Mouse (Mus musculus): Measurements from ENCODE around the gene Syne2.

Gene Syne2

GRCm38 (mm10) chr12:75908466-75908865, 90.5 kb downstream of the Syne2 start:
- H3K9me3 ChIP-seq (ENCODE audit: low read length), result no peaks in the 10 kb centered on the region
- H3K27me3 ChIP-seq (ENCODE audit: insufficient read depth, low read length), result no peaks in the 10 kb centered on the region
- H3K36me3 ChIP-seq (ENCODE audit: insufficient read depth, low read length), result no peaks in the 10 kb centered on the region
- no peak overlapping the region for H3K4me3 ChIP-seq (replicated peaks; ENCODE audit: low read length)
- no peak for TF ChIP-seq NANOG (IDR thresholded peaks at IDR 0.05; ENCODE audit: borderline replicate concordance, low read length)
- TF ChIP-seq POU5F1 (IDR thresholded peaks at IDR 0.05; ENCODE audit: borderline replicate concordance, low read length), result no peak
- TF ChIP-seq CTCF (conservative IDR thresholded peaks at IDR 0.05; ENCODE audit: low read length), result no peak
- H3K4me1 ChIP-seq (replicated peaks; ENCODE audit: low read depth, low read length), result 0 out of 2 replicates have a peak, but pooled peaks cover 3% of the 10 kb centered on the region

GRCm38 (mm10) chr12:75915694-75916093, 97.8 kb downstream of the Syne2 start:
- TF ChIP-seq CTCF (conservative IDR thresholded peaks at IDR 0.05; ENCODE audit: low read length) (no peak), POU5F1 (IDR thresholded peaks at IDR 0.05; ENCODE audit: borderline replicate concordance, low read length) (no peak), NANOG (IDR thresholded peaks at IDR 0.05; ENCODE audit: borderline replicate concordance, low read length) (no peak)
- Histone ChIP-seq H3K27me3 (ENCODE audit: insufficient read depth, low read length) (no peaks in the 10 kb centered on the region), H3K36me3 (ENCODE audit: insufficient read depth, low read length) (no peaks in the 10 kb centered on the region), H3K4me3 (replicated peaks; ENCODE audit: low read length) (no peak overlapping the region), H3K9me3 (ENCODE audit: low read length) (no peaks in the 10 kb centered on the region), H3K4me1 (replicated peaks; ENCODE audit: low read depth, low read length) (no peaks in the 10 kb centered on the region)

GRCm38 (mm10) chr12:75918415-75918814, 100.5 kb downstream of the Syne2 start:
- Histone ChIP-seq H3K4me1 (replicated peaks; ENCODE audit: low read depth, low read length) (no peaks in the 10 kb centered on the region), H3K36me3 (ENCODE audit: insufficient read depth, low read length) (no peaks in the 10 kb centered on the region), H3K4me3 (replicated peaks; ENCODE audit: low read length) (no peak overlapping the region), H3K27me3 (ENCODE audit: insufficient read depth, low read length) (no peaks in the 10 kb centered on the region), H3K9me3 (ENCODE audit: low read length) (no peaks in the 10 kb centered on the region)
- no peak for TF ChIP-seq NANOG (IDR thresholded peaks at IDR 0.05; ENCODE audit: borderline replicate concordance, low read length)
- TF ChIP-seq POU5F1 (IDR thresholded peaks at IDR 0.05; ENCODE audit: borderline replicate concordance, low read length), result no peak
- TF ChIP-seq CTCF (conservative IDR thresholded peaks at IDR 0.05; ENCODE audit: low read length), result no peak

- no peaks in the 10 kb centered on the region for H3K4me1 ChIP-seq (replicated peaks; ENCODE audit: low read depth, low read length)
- no peak overlapping the region for H3K4me3 ChIP-seq (replicated peaks; ENCODE audit: low read length)
- no peaks in the 10 kb centered on the region for H3K36me3 ChIP-seq (ENCODE audit: insufficient read depth, low read length)
- no peaks in the 10 kb centered on the region for H3K27me3 ChIP-seq (ENCODE audit: insufficient read depth, low read length)
- TF ChIP-seq POU5F1 (IDR thresholded peaks at IDR 0.05; ENCODE audit: borderline replicate concordance, low read length) (no peak), NANOG (IDR thresholded peaks at IDR 0.05; ENCODE audit: borderline replicate concordance, low read length) (no peak), CTCF (conservative IDR thresholded peaks at IDR 0.05; ENCODE audit: low read length) (peak; percentile 38; the same call in 1 of the 2 replicates)
- no peaks in the 10 kb centered on the region for H3K9me3 ChIP-seq (ENCODE audit: low read length)
These were observed 101.0 kb downstream of the Syne2 start for GRCm38 (mm10) chr12:75918914-75919313.

GRCm38 (mm10) chr12:75922900-75923299, 105.0 kb downstream of the Syne2 start:
- H3K9me3 ChIP-seq (ENCODE audit: low read length), result no peaks in the 10 kb centered on the region
- no peaks in the 10 kb centered on the region for H3K36me3 ChIP-seq (ENCODE audit: insufficient read depth, low read length)
- TF ChIP-seq POU5F1 (IDR thresholded peaks at IDR 0.05; ENCODE audit: borderline replicate concordance, low read length) (no peak), CTCF (conservative IDR thresholded peaks at IDR 0.05; ENCODE audit: low read length) (no peak), NANOG (IDR thresholded peaks at IDR 0.05; ENCODE audit: borderline replicate concordance, low read length) (no peak)
- no peaks in the 10 kb centered on the region for H3K27me3 ChIP-seq (ENCODE audit: insufficient read depth, low read length)
- peaks cover 8% of the 10 kb centered on the region for H3K4me1 ChIP-seq (replicated peaks; ENCODE audit: low read depth, low read length)
- no peak overlapping the region for H3K4me3 ChIP-seq (replicated peaks; ENCODE audit: low read length)

- Histone ChIP-seq H3K27me3 (ENCODE audit: insufficient read depth, low read length) (no peaks in the 10 kb centered on the region), H3K9me3 (ENCODE audit: low read length) (no peaks in the 10 kb centered on the region), H3K4me1 (replicated peaks; ENCODE audit: low read depth, low read length) (peaks cover 11% of the 10 kb centered on the region), H3K4me3 (replicated peaks; ENCODE audit: low read length) (no peak overlapping the region), H3K36me3 (ENCODE audit: insufficient read depth, low read length) (no peaks in the 10 kb centered on the region)
- TF ChIP-seq NANOG (IDR thresholded peaks at IDR 0.05; ENCODE audit: borderline replicate concordance, low read length) (no peak), CTCF (conservative IDR thresholded peaks at IDR 0.05; ENCODE audit: low read length) (no peak), POU5F1 (IDR thresholded peaks at IDR 0.05; ENCODE audit: borderline replicate concordance, low read length) (no peak)
These were observed 106.9 kb downstream of the Syne2 start for GRCm38 (mm10) chr12:75924852-75925251.

GRCm38 (mm10) chr12:75927596-75927995, 109.7 kb downstream of the Syne2 start:
- H3K36me3 ChIP-seq (ENCODE audit: insufficient read depth, low read length), result 0 out of 2 replicates have a peak, but pooled peaks cover 4% of the 10 kb centered on the region
- 0 out of 2 replicates have a peak overlapping the region, but pooled peaks have one; percentile 13 for H3K4me3 ChIP-seq (replicated peaks; ENCODE audit: low read length)
- no peak for TF ChIP-seq POU5F1 (IDR thresholded peaks at IDR 0.05; ENCODE audit: borderline replicate concordance, low read length)
- no peak for TF ChIP-seq NANOG (IDR thresholded peaks at IDR 0.05; ENCODE audit: borderline replicate concordance, low read length)
- no peak for TF ChIP-seq CTCF (conservative IDR thresholded peaks at IDR 0.05; ENCODE audit: low read length)
- peaks cover 11% of the 10 kb centered on the region for H3K4me1 ChIP-seq (replicated peaks; ENCODE audit: low read depth, low read length)
- no peaks in the 10 kb centered on the region for H3K9me3 ChIP-seq (ENCODE audit: low read length)
- no peaks in the 10 kb centered on the region for H3K27me3 ChIP-seq (ENCODE audit: insufficient read depth, low read length)

GRCm38 (mm10) chr12:75933561-75933960, 115.6 kb downstream of the Syne2 start:
- Histone ChIP-seq H3K4me3 (replicated peaks; ENCODE audit: low read length) (no peak overlapping the region), H3K4me1 (replicated peaks; ENCODE audit: low read depth, low read length) (no peaks in the 10 kb centered on the region), H3K36me3 (ENCODE audit: insufficient read depth, low read length) (0 out of 2 replicates have a peak, but pooled peaks cover 4% of the 10 kb centered on the region), H3K27me3 (ENCODE audit: insufficient read depth, low read length) (no peaks in the 10 kb centered on the region), H3K9me3 (ENCODE audit: low read length) (no peaks in the 10 kb centered on the region)
- no peak for TF ChIP-seq POU5F1 (IDR thresholded peaks at IDR 0.05; ENCODE audit: borderline replicate concordance, low read length)
- TF ChIP-seq CTCF (conservative IDR thresholded peaks at IDR 0.05; ENCODE audit: low read length), result no peak
- no peak for TF ChIP-seq NANOG (IDR thresholded peaks at IDR 0.05; ENCODE audit: borderline replicate concordance, low read length)

- no peak overlapping the region for H3K4me3 ChIP-seq (replicated peaks; ENCODE audit: low read length)
- no peak for TF ChIP-seq NANOG (IDR thresholded peaks at IDR 0.05; ENCODE audit: borderline replicate concordance, low read length)
- TF ChIP-seq POU5F1 (IDR thresholded peaks at IDR 0.05; ENCODE audit: borderline replicate concordance, low read length), result no peak
- peak; percentile 79 for TF ChIP-seq CTCF (conservative IDR thresholded peaks at IDR 0.05; ENCODE audit: low read length)
- no peaks in the 10 kb centered on the region for H3K9me3 ChIP-seq (ENCODE audit: low read length)
- H3K27me3 ChIP-seq (ENCODE audit: insufficient read depth, low read length), result no peaks in the 10 kb centered on the region
- no peaks in the 10 kb centered on the region for H3K36me3 ChIP-seq (ENCODE audit: insufficient read depth, low read length)
- no peaks in the 10 kb centered on the region for H3K4me1 ChIP-seq (replicated peaks; ENCODE audit: low read depth, low read length)
These were observed 133.4 kb downstream of the Syne2 start for GRCm38 (mm10) chr12:75951328-75951727.

All from E14TG2a.4 (cell line).